8 mouse cellular contexts compared by ENCODE assay signal in genomic region chr1:164458621-164459051, GRCm38 (mm10). TPM values are rescaled to one million over a fixed set of nuclear protein-coding genes. Genes with fewer than 3 reads are reported as not detected.
DNase-seq lines count a peak whose midpoint lies in the region; ATAC-seq and TF ChIP-seq lines count a peak whose summit lies in the region.

No protein-coding gene starts in this region.

- ATAC-seq in frontal cortex, adult (ENCODE audit: low TSS enrichment): peak; percentile 2; the same call in 1 of the 2 replicates
- ATAC-seq in neural tube, embryonic 15.5 days (ENCODE audit: low FRiP score): peak; percentile 46

- H3K27ac ChIP-seq in kidney, adult 2 months (ENCODE audit: insufficient read depth, low read depth, low read length): peak overlapping the region; percentile 99
- peak overlapping the region; percentile 97 for H3K27ac ChIP-seq in neural tube, embryonic 15.5 days (replicated peaks)

- no peaks in the 10 kb centered on the region for H3K27me3 ChIP-seq in kidney, adult 2 months (replicated peaks; ENCODE audit: control insufficient read depth, insufficient read depth, low read length)
- no peaks in the 10 kb centered on the region for H3K27me3 ChIP-seq in neural tube, embryonic 15.5 days (replicated peaks)

- peak; percentile 92 for TF ChIP-seq POLR2A in kidney, adult 2 months (IDR thresholded peaks at IDR 0.05; ENCODE audit: low read depth, low read length)
- 0 out of 2 replicates have a peak, but pooled peaks have one; percentile 13 for TF ChIP-seq POLR2A in lung, adult 2 months (IDR thresholded peaks at IDR 0.05; ENCODE audit: borderline replicate concordance, extremely low read depth, low read depth, low read length)

- no peak for TF ChIP-seq CTCF in kidney, adult 2 months (conservative IDR thresholded peaks at IDR 0.05; ENCODE audit: insufficient read depth, insufficient read length, low read depth, low read length)
- TF ChIP-seq CTCF in lung, adult 2 months (IDR thresholded peaks at IDR 0.05; ENCODE audit: insufficient read depth, low read length): no peak

- peak overlapping the region; percentile 74 for H3K9ac ChIP-seq in neural tube, embryonic 15.5 days (replicated peaks)

- DNase-seq in frontal cortex, postnatal 10 days (ENCODE audit: low spot score in 2 of 2): no peak
- peak; percentile 83 for DNase-seq in brain, adult 2 months (ENCODE audit: low read depth, low spot score)
- DNase-seq in heart, adult 9 months (ENCODE audit: low spot score in 2 of 2): peak; percentile 62 to 65
- peak; percentile 96 for DNase-seq in kidney, adult 2 months
- no peak for DNase-seq in lung, adult 2 months
- DNase-seq in layer of hippocampus, adult 18-20 months (ENCODE audit: low spot score in 2 of 2): no peak

- peak overlapping the region; percentile 67 for H3K4me2 ChIP-seq in neural tube, embryonic 15.5 days

- H3K4me3 ChIP-seq in kidney, adult 2 months (ENCODE audit: insufficient read depth, low read depth, low read length): peak overlapping the region; percentile 72
- peak overlapping the region; percentile 61 for H3K4me3 ChIP-seq in lung, adult 2 months (replicated peaks; ENCODE audit: extremely low read depth, low read depth, low read length)
- peak overlapping the region; percentile 79 for H3K4me3 ChIP-seq in neural tube, embryonic 15.5 days (replicated peaks)

- H3K9me3 ChIP-seq in neural tube, embryonic 15.5 days (replicated peaks): no peaks in the 10 kb centered on the region

- 2% methylated on average over 22 of the region's 22 CpGs for WGBS in kidney, adult 2 months
- WGBS in lung, adult 2 months: 4% methylated on average over 22 of the region's 22 CpGs
- 2% methylated on average over 22 of the region's 22 CpGs for WGBS in neural tube, embryonic 15.5 days

- H3K36me3 ChIP-seq in kidney, adult 2 months (ENCODE audit: control insufficient read depth, insufficient read depth, low read length): peaks cover 19% of the 10 kb centered on the region
- no peaks in the 10 kb centered on the region for H3K36me3 ChIP-seq in neural tube, embryonic 15.5 days

- H3K4me1 ChIP-seq in kidney, adult 2 months (ENCODE audit: control insufficient read depth, insufficient read depth, low read length): no peaks in the 10 kb centered on the region; the same call in 1 of the 2 replicates
- H3K4me1 ChIP-seq in lung, adult 2 months (ENCODE audit: control insufficient read depth, insufficient read depth, low read length): no peaks in the 10 kb centered on the region; the same call in none of the 2 replicates
- H3K4me1 ChIP-seq in neural tube, embryonic 15.5 days: peaks cover 47% of the 10 kb centered on the region

RNA-seq across cellular contexts. Expression of gene Atp1b1, which starts 0.5 kb away (rescaled TPM):
- polyA plus RNA-seq in kidney, adult 2 months (2012; rRNA removed): 945 and 1,094 TPM in 2 replicates
- polyA plus RNA-seq in lung, adult 2 months (2012; rRNA removed): 121 and 173 TPM in 2 replicates
- polyA plus RNA-seq in neural tube, embryonic 15.5 days (2015; fragmentation: Nextera tagmentation; extraction: Ambion mirVana): 383 and 428 TPM in 2 replicates
- total RNA-seq in layer of hippocampus, adult 18-20 months (2021): 1,000 to 10,000 TPM; 1,935 to 2,007 TPM

Comparison
In these comparisons a context has a peak if more than half of its experiments do, and no peak if none do; other contexts are left out.
1. DNase-seq: peak in brain, adult 2 months (single experiment), heart, adult 9 months (2 of 2) and kidney, adult 2 months (single experiment); none in frontal cortex, postnatal 10 days (0 of 2), lung, adult 2 months (single experiment) and layer of hippocampus, adult 18-20 months (0 of 2).
2. Peak in every context shown above with its lines, with median percentiles within 50 percentile points of each other: H3K4me3 ChIP-seq.